In genomic region chr16:11983616-11984270, GRCm38 (mm10) we compare ENCODE assay signal across 9 mouse cellular contexts. TPM values are rescaled to one million over a fixed set of nuclear protein-coding genes. Genes with fewer than 3 reads are reported as not detected.
DNase-seq lines count a peak whose midpoint lies in the region; ATAC-seq and TF ChIP-seq lines count a peak whose summit lies in the region.
"Had no signal": no experiment of that assay in that cellular context is flagged by ENCODE, and none has a peak within 500 bp of the region (broad histone marks: within the 10 kb centered on the region; RNA-seq: fewer than 3 reads in every experiment).

TSS of gene Shisa9 (plus strand) at chr16:11984113.

- peak within 1 kb of the TSS; percentile 42; the same call in 1 of the 2 replicates for H3K9ac ChIP-seq in kidney, embryonic 14.5 days (ENCODE audit: low read depth, low read length)
- no peak within 1 kb of the TSS for H3K9ac ChIP-seq in liver, embryonic 16.5 days (ENCODE audit: low read depth, low read length)

- no peak within 1 kb of the TSS for H3K27ac ChIP-seq in kidney, embryonic 14.5 days (ENCODE audit: low read depth, low read length)
- no peak within 1 kb of the TSS for H3K27ac ChIP-seq in bone marrow macrophage, adult 2 months (ENCODE audit: insufficient read depth, low read depth, low read length)
- no peak within 1 kb of the TSS for H3K27ac ChIP-seq in liver, embryonic 16.5 days (ENCODE audit: low read length)

- peak; percentile 77 for ATAC-seq in kidney, embryonic 14.5 days (ENCODE audit: low FRiP score, low TSS enrichment)
- ATAC-seq in liver, embryonic 16.5 days (ENCODE audit: low read depth): no peak
- ATAC-seq: Patski had no signal

- H3K27me3 ChIP-seq in kidney, embryonic 14.5 days (ENCODE audit: control insufficient read depth, insufficient read depth, low read length): peaks cover 63% of the 10 kb centered on the region
- H3K27me3 ChIP-seq in liver, embryonic 16.5 days (ENCODE audit: control insufficient read depth, insufficient read depth, low read depth, low read length): peaks cover 57% of the 10 kb centered on the region

- no peaks in the 10 kb centered on the region for H3K9me3 ChIP-seq in kidney, embryonic 14.5 days (ENCODE audit: control insufficient read depth, low read length)
- H3K9me3 ChIP-seq in liver, embryonic 16.5 days (replicated peaks; ENCODE audit: control insufficient read depth, low read length): no peaks in the 10 kb centered on the region

- TF ChIP-seq CTCF in bone marrow macrophage, adult 2 months (IDR thresholded peaks at IDR 0.05; ENCODE audit: low read depth, low read length): no peak

- WGBS in kidney, embryonic 14.5 days: under 1% methylated on average over 42 of the region's 42 CpGs
- WGBS in liver, embryonic 16.5 days (ENCODE audit: insufficient replicate concordance): under 1% methylated on average over 42 of the region's 42 CpGs

- DNase-seq in kidney, adult 8-10 months: no peak
- no peak for DNase-seq in frontal cortex, adult 2 months (ENCODE audit: extremely low spot score in 1 of 2, low spot score in 1 of 2)
- DNase-seq in kidney, postnatal 10 days: peak; percentile 35
- peak; percentile 58 to 62 for DNase-seq in right cerebral cortex, adult 2 months (ENCODE audit: low spot score in 2 of 2)
- no peak for DNase-seq in spleen, postnatal 14 days (ENCODE audit: low spot score in 2 of 2)

- peaks cover 5% of the 10 kb centered on the region; the same call in 1 of the 2 replicates for H3K4me1 ChIP-seq in kidney, embryonic 14.5 days (ENCODE audit: control insufficient read depth, insufficient read depth, low read length)
- peaks cover 11% of the 10 kb centered on the region; the same call in 1 of the 2 replicates for H3K4me1 ChIP-seq in bone marrow macrophage, adult 2 months (ENCODE audit: control insufficient read depth, insufficient read depth, low read length)
- H3K4me1 ChIP-seq in liver, embryonic 16.5 days (ENCODE audit: control insufficient read depth, low read depth, low read length): no peaks in the 10 kb centered on the region

- peak within 1 kb of the TSS; percentile 59 for H3K4me3 ChIP-seq in kidney, embryonic 14.5 days (ENCODE audit: low read length)
- H3K4me3 ChIP-seq in bone marrow macrophage, adult 2 months (ENCODE audit: insufficient read depth, low read length): peak within 1 kb of the TSS; percentile 67
- peak within 1 kb of the TSS; percentile 36 for H3K4me3 ChIP-seq in liver, embryonic 16.5 days (ENCODE audit: low read depth, low read length)

- TF ChIP-seq POLR2A in bone marrow macrophage, adult 2 months (IDR thresholded peaks at IDR 0.05; ENCODE audit: borderline replicate concordance, low read depth, low read length): no peak

- H3K4me2 ChIP-seq in kidney, embryonic 14.5 days (replicated peaks; ENCODE audit: low read depth, low read length): peak within 1 kb of the TSS; percentile 98
- peak within 1 kb of the TSS; percentile 52 for H3K4me2 ChIP-seq in liver, embryonic 16.5 days (ENCODE audit: low read depth, low read length)

- H3K36me3 ChIP-seq in kidney, embryonic 14.5 days (ENCODE audit: control insufficient read depth, insufficient read depth, low read length): no peaks in the 10 kb centered on the region
- H3K36me3 ChIP-seq in liver, embryonic 16.5 days (ENCODE audit: control insufficient read depth, insufficient read depth): no peaks in the 10 kb centered on the region

RNA-seq across cellular contexts. Expression of gene Shisa9, which starts in this region (rescaled TPM):
- polyA plus RNA-seq in kidney, embryonic 14.5 days (2014; fragmentation: Nextera tagmentation; extraction: Ambion mirVana): 1.0 and 1.2 TPM in 2 replicates
- polyA plus RNA-seq in bone marrow macrophage, adult 2 months (2012; ENCODE audit: insufficient read depth, insufficient read length, missing spikeins): 2.9 and 3.7 TPM in 2 replicates
- 61.9 and 70.7 TPM in 2 replicates for polyA plus RNA-seq in frontal cortex, adult 2 months (2012; rRNA removed)
- polyA plus RNA-seq in liver, embryonic 16.5 days (2015; fragmentation: Nextera tagmentation; extraction: Ambion mirVana): 0.08 and 0.22 TPM in 2 replicates

Comparison
In these comparisons a context has a peak if more than half of its experiments do, and no peak if none do; other contexts are left out.
1. RNA of gene Shisa9 (polyA plus RNA-seq): 61.9 to 70.7 TPM in frontal cortex, adult 2 months; 2.9 to 3.7 TPM in bone marrow macrophage, adult 2 months, 1.0 to 1.2 TPM in kidney, embryonic 14.5 days and 0.08 to 0.22 TPM in liver, embryonic 16.5 days; every median in the first group is over 10 times any median in the second.
2. DNase-seq: peak in kidney, postnatal 10 days (single experiment) and right cerebral cortex, adult 2 months (2 of 2); none in kidney, adult 8-10 months (0 of 2), frontal cortex, adult 2 months (0 of 2) and spleen, postnatal 14 days (0 of 2).
3. Peak in every context shown above with its lines, with median percentiles within 50 percentile points of each other: H3K4me3 ChIP-seq.